Mouse (Mus musculus) splenic B cell, adult 2 months (primary cell): ENCODE data around the gene Tas2r129.
"Not testable (repeated sequence)": the region's sequence is repeated elsewhere in the genome, so short reads cannot be mapped to it uniquely, and the experiment has no call there.

Experiments
- DNase-seq: peaks from one replicate; pipeline ENCODE4 v3.0.0-alpha.2; 2011; ENCODE audit warnings: low read depth, low spot score
- H3K27me3 ChIP-seq: 2 replicates; pipeline ENCODE4 v1.6.1; 2012; ENCODE audit warnings: mild to moderate bottlenecking, low read length, moderate library complexity, mixed read lengths; ENCODE audit not compliant: control insufficient read depth, poor library complexity, insufficient read depth, severe bottlenecking
- H3K36me3 ChIP-seq: 2 replicates; pipeline ENCODE4 v1.6.1; 2012; ENCODE audit warnings: mild to moderate bottlenecking, low read length, moderate library complexity, mixed read lengths; ENCODE audit not compliant: control insufficient read depth, poor library complexity, insufficient read depth, severe bottlenecking

The Tas2r129 gene

GRCm38 (mm10) chr6:132950802-132951201, at the start of gene Tas2r129:
TSS of gene Tas2r129 (plus strand) at chr6:132951102.
- Histone ChIP-seq H3K27me3 (no peaks in the 10 kb centered on the region), H3K36me3 (no peaks in the 10 kb centered on the region)
- no peak for DNase-seq

- no peaks in the 10 kb centered on the region for H3K27me3 ChIP-seq
- no peaks in the 10 kb centered on the region for H3K36me3 ChIP-seq
- DNase-seq = no peak
Observed at GRCm38 (mm10) chr6:132909351-132909750, 41.6 kb upstream of the Tas2r129 start, which contains the start of gene Tas2r125. TSS of gene Tas2r125 (plus strand) at chr6:132909651.

DNA sequence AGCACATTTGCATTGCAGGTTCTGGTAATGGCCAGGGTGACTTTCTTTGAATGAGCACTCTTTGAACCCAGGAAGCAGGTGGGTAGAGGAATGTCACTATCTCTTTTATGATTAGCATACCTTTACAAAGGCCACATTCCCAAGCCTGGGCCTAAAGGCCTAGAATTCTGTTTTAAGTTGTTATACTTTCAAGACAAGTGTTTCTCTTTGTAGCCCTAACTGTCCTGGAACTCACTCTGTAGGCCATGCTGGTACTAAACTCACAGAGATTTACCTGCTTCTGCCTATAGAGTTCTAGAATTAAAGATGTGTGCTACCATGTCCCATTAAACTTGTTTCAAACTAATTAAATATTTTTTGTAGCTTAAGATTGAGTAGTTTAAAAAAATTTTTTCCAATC, 9.5 kb upstream of the Tas2r129 start:
- H3K36me3 ChIP-seq, H3K27me3 ChIP-seq, DNase-seq: not testable (repeated sequence)

DNA sequence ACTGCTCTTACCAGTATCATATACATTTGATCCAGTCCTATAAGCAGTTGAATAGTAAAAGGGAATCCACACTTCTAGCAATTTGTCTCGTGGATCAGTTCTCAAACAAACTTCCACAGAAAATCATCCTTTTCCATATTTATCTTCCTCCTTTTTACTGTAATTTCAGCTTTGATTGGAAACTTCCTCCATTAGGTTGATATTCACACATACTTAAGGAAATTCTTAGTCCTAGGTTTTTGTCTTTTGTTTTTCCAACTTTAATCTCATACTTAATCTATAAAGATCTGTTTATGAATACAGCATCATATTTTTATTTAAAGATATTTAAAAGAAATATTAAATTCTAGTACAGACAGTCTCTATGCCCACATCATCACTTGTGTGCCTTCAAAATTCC, 6.9 kb downstream of the Tas2r129 start, which contains the start of gene Tas2r131:
TSS of gene Tas2r131 (minus strand) at position 101 of the 400 bp plus-strand sequence.
- H3K27me3 ChIP-seq = no peaks in the 10 kb centered on the region
- DNase-seq = no peak
- no peaks in the 10 kb centered on the region for H3K36me3 ChIP-seq

GRCm38 (mm10) chr6:132980865-132981264, 30.0 kb downstream of the Tas2r129 start, which contains the start of gene Tas2r109:
TSS of gene Tas2r109 (minus strand) at chr6:132980965.
- no peaks in the 10 kb centered on the region for H3K36me3 ChIP-seq
- no peak for DNase-seq
- no peaks in the 10 kb centered on the region for H3K27me3 ChIP-seq
